Mouse (Mus musculus): Measurements from ENCODE around the gene Crtc3.

Gene Crtc3

DNA sequence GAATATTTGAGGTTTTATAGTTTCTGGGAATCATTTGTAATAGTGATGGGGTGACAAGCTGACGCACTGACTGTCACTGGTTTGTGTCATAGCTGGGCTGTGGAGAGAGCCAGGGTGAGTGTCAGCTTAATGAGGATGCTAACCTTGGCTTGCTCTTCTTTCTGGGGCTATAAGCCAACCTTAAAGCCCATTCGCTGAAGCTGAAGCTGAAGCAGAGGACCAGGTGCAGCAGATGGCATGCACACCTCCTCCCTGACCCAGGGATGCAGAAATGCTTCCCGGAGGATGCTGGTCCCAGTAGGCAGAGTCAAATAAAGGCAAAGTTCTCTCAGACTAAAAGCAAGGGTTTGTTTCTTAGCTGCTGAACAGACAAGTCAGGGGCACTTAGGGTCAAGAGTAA, 48.7 kb downstream of the Crtc3 start:
- no peak for DNase-seq (ENCODE audit: low spot score in 2 of 2)

DNA sequence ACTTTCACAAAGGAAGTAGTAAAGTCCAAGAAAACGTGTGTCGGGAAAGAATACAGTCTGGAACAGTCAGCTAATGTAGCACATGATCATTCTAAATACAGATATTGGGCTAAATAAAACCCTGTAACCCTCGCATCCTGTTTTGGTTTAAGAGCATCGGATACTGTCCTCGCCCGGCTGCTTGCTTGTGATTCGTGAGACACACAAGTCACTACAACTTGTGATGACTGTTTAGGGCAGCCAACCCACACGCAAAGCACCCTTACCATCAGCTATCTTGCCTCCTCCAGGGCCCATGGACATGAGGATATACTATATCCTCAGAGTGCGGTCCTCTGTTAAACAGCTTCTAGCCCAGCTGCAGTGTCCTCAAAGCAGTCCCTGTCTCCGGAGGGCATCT, 50.2 kb downstream of the Crtc3 start:
- DNase-seq (ENCODE audit: low spot score in 2 of 2) = no peak

DNA sequence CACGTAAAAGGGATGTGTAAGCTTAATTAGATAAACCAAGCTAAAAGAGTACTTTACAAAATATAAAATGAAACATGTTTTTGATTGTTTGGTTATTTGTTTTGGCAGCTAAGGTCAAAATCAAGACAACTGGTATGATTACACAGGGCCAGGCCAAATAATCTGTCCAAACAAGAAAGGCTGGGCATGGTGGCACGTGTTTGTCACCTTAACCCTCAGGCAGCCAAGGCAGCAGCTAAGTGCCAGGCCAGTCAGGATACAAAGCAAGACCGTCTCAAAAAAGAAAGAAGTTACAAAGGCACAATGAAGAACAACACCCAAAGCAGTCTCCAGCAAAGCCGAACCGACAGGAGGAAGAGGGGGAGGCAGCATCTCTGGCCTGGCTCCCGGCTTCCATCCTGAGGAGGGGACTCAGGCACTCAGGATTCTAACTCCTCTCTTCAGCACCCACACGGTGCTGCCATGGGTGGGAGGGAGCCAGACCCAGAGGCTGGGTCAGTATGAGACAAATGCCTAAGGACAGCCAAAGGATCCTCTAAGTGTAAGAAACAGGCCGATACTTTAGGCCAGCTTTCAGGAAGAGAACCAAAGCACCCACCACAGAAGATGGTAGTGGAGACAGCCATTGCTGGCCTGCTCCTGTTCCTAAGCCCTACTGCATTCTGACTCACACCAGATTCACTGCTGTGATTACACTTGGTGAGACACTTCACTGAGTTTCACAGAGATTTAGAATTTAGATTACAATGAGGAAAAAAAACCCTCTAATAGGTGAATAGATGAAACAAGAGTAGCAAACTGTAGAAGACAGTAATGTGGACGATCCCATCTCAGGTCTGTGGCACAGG, 51.5 kb downstream of the Crtc3 start:
- DNase-seq (ENCODE audit: low spot score in 2 of 2) = no peak

DNA sequence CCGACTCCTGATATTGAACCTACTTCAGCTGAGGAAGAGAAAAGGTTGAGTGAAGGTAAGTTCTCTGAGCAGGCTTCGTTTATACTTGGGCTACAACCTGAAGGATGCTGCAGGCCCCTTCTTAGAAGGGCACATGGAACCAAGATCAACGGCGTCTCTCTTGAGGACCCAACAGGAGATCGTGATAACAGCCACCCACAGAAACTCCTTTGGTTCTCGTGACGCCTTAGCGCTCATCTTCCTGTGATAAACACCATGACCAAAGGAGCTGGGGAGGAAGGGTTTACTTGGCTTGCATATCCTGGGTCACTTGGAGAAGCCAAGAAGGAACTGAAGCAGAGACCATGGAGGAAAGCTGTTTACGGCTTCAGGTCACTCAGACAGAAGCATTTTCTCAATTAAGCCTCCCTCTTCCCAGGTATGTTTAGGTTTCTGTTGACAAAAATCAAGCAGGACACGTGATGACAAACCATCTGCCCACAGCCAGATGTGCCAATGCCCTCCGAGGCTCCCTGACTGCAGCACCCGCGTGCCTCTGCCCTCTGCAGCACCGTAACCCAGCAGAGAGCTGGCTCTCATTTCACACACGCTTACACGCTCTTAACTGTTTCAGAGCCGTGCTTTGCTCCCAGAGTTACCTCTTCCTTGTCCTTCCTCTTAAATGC, 52.3 kb downstream of the Crtc3 start:
- no peak for DNase-seq (ENCODE audit: low spot score in 2 of 2)

DNA sequence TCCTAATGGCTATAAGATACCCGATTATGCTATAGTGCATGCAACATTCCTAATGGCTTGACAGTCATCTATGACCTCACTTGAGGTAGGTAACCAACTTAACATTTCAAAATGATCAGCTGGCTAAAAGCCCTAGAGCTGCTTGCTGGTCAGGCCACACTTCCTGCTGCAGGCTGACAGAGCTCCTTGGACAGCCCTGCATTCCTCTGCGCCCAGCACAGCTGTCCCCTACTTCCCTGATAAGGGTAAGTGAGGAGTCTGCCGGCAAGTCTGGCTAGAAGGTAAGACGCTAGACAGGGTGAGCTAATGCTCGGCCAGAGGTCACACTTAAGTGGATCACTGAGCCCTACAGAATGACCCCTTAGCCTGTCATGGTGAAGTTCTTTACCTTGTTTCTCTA, 52.8 kb downstream of the Crtc3 start:
- DNase-seq (ENCODE audit: low spot score in 2 of 2) = no peak

DNA sequence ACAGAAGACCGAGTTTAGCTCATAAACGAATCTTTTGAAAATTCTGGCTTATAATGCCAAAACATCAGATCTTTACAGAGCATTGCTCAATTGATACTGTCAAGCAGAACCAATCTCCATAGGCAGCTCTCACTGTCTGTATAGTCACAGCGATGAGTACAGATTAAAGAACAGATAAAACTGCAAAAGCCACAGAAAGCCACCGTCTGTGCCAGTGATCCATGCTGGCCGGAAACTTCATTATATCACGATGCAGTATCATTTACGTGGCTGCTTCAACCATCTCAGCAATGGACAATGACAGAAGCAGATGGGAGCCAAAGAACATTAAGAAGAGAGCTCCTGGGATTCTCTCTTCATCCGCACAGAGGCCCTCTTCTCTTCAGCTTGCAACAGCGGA, 53.9 kb downstream of the Crtc3 start:
- no peak for DNase-seq (ENCODE audit: low spot score in 2 of 2)

DNA sequence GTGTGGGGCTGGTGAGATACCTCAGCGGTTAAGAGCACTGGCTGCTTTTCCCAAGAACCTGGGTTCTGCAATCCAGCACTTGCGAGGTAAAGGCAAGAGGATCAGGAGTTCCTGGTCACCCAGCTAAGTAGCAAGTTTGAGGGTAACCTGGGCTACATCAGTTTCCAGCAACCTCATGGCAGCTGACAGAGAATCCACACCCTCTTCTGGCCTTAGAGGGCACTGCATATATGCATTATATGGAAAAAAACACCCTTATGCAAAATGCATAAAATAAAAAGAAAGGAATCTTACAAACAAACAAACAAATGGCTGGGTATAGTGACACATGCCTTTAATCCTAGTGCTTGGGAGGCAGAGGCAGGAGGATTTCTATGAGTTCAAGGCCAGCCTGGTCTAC, 55.0 kb downstream of the Crtc3 start:
- no peak for DNase-seq (ENCODE audit: low spot score in 2 of 2)

DNA sequence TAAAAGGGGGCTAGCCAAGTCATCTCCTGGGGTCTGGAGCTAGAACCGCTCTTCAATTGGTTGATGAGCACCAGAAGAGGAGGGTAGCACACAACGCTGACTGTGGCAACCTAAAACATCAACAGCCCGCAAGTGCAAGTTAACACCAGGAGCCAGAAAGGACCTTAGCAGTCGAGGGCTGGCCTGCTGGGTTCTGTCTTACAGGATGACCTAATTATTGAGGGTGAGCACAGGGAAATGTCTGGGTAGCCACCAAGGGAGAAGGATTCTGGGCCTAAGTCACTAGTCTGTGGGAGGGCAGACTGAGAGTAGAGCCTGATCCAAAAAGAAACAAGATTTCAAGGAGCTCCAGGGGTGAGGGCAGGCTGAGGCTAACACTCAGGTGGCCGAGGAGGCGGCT, 56.7 kb downstream of the Crtc3 start:
- no peak for DNase-seq (ENCODE audit: low spot score in 2 of 2)

DNA sequence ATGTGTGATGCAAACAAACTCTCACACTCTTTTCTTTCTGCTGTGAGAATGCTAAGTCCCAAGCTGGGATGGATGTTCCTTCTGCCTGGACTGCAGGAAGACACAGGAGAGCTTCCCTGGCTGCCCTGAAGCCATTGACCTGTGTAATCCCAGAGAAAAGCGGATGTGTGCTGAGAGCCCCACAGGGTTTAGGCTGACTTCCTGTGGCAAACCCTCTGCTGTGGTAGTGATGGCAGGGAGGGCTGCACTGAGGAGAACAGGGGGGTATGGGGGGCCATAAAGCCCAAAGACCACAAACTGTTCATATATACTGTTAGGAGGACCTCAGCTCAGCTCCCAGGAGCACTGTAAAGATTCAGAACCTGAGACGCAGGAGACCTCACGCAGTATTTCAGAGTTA, 57.3 kb downstream of the Crtc3 start:
- DNase-seq (ENCODE audit: low spot score in 2 of 2) = no peak

DNA sequence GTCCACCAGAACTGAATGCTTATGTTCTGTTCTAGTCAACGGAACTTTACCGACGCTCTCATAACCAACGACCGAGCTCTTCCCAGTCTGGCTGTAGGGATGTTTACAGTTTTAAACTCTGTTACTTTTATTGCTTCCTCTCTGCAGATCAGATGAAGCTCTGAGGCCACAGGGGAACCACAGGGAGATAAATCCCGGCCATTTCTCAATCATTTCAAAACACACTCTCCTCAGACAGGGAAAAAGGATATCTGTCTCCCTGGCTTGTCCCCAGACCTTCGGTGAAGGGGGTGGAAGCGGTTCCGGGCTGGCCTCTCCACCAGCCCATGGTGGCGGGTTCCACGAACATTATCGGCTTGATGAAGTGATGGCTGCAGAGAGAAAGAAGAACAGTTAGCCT, 59.3 kb downstream of the Crtc3 start:
- DNase-seq (ENCODE audit: low spot score in 2 of 2) = no peak

DNA sequence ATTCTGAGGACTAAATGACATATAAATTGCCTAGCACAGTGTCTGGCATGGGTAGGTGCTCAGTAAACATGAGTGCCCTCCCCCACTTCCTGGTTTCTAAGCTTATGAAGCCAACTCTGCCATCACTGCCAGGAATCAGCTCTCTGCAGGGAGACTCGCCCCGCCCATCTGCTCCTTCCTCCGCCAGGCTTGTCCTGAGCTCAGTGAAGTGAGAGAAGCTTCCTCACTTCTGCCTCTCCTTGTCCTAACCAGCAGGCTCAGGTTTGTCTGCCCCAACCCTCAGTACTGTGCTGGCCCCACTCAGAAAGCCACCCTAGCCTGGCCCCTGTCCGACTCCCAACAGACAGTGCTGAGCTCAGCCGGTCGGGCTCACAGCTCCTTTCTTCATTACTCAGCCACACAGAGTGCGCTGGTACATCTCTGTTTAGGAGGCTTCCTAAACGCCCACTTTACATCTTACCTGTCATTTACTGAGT, 59.9 kb downstream of the Crtc3 start:
- no peak for DNase-seq (ENCODE audit: low spot score in 2 of 2)

DNA sequence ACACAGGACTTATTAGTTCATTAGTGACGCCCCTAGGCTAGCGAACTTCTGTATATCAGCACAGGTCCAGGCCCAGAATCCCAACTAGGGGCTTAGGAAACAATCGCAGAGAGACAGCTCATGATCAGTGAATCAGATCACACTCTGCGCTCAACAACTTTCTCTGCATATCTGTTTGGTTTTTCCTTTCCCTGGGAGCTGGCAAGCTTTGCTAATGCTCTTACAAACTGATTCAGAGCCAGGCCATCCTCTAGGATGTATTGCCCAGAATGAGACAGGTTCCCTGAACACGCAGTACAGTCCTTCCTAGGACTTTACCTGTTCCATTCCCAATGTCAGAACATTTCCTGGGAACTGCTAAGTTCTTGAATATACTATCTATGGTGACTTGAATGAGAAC, 61.7 kb downstream of the Crtc3 start:
- no peak for DNase-seq (ENCODE audit: low spot score in 2 of 2)

DNA sequence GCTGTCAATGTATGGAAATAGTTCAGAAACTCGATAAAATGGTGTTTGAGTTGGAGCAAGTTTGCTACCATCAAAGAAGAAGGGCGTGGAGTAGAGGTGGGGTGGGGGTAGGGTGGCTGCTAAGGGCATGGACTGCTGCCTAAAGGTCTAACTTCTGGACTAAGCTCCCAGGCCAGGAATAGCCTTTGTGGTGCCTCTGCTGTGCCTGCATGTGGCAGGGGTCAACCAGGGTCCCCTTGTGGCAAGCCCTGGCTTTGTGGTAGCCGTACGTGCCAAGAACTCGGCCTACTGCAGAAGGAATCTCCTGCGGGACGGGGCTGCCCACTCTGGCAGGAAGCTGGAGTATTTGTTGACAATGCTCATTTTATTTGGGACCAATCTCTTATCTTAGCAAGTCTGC, 62.8 kb downstream of the Crtc3 start:
- DNase-seq (ENCODE audit: low spot score in 2 of 2) = no peak

DNA sequence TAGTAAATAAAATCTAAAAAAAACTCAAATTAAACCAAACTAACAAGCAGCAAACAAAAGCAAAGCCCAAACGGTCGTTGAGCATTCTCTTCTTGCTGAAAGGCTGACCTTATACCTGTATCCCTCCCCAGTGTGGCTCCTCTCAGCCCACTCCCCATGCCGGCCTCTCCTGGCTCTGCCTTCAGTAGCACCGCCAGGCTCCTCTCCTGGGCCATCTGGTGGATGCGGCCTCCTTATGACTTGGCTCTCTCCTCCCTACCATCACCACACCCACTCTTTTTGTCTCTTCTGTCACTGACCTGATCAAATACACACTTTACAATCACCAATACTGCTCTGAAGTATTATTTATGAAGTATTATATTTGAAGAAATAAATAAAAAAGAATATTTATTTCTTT, 65.4 kb downstream of the Crtc3 start:
- no peak for DNase-seq (ENCODE audit: low spot score in 2 of 2)

DNA sequence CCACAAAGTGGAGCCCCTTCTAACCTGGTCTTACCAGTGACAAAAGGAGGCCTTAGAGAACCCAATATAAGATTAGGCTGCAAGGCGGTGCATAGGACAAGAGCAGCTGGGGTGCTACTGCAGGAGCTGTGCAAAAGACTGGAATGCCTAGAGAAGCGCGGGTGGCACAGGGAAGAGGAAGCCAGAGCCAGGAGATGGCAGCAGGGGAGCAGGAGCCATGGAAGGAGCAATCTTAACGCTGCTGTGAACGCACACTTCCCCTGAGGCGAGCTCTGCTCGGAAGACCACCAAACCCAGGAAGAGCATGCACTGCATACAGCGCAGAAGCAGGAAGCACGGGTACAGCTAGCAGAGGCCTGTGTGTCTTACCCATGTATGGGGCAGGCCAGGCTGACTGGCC, 72.6 kb downstream of the Crtc3 start:
- no peak for DNase-seq (ENCODE audit: low spot score in 2 of 2)

DNA sequence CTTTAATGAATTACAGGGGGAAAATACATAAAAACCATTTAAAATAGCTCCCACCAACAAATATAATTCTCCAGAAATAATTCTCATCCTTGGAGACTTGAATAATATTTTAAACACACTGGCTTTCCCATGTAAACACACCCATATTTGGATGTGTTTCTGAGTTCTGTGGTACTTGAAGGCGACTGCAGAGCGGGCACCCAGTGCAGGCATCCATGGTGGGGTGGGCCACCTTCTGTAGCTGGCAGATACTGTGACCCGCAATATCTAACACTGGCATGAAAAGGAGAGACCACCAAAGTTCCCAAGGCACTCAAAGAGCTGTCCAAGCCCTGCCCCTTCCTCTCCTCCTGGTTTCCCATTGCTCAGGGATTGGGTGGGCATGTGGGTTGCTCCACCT, 74.6 kb downstream of the Crtc3 start:
- DNase-seq (ENCODE audit: low spot score in 2 of 2) = no peak

DNA sequence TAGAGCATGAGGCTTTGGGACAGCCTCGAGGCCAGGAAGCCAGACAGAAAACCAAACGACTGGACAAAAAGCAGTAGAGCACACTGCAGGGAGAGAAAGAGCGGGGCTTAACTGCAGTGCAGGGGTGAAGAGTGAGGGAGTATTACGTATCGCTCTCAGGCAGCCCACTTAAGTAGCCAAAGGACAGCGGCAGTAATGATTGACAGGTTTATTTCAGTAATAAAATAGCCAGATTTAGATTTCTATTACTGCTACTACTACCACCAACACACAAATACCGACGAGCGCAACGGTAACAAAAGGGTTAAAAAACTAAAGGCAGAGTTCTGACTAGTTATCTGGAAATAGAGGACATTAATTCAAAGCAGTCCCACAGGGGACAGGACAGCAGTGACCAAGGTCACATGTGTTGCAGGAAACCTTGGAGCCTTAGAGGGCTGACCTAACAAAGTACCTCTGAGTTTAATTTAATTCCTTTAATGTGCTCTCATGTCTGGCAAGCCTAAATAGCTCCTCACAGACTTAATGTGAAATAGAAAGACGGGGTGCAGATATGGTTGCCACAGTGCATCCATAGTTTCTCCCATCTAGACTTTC, 76.4 kb downstream of the Crtc3 start:
- DNase-seq (ENCODE audit: low spot score in 2 of 2) = no peak

DNA sequence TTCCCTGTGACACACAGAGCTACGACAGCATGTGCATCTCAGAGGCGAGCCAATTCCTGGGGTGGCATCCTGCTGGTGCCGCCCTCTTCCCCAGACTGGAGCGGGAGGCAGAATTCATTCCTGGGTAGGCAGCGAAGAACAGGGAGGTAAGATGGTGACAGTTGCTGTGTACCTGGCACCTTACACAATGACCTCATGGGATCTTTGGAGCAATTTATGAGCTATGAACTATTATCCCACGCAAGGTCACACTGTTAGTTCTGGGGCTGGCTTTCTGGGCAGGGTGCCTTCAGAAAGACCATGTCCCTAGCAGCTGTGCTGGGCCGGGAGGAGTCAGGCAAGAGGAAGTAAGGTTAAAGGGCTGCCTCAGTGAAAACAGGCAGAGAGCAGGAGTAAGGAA, 77.0 kb downstream of the Crtc3 start:
- DNase-seq (ENCODE audit: low spot score in 2 of 2) = no peak

DNA sequence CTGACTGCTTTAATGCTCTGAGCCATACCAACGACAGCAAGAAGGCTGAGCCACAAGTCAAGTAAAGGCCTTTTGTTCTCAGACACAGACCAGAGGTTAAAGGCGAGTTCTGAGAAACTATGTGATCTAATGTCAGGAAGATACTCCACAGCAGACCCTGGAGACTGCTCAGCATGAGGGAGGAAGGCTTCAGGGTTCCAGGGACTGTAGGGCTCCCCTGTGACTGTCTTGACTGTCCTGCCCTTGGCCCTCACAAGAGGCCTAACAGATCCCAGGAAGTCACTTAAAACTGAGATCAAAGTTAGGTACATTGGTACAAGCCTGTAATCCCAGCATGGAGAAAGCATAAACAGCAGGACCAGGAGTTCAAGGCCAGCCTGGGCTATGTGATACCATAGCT, 81.2 kb downstream of the Crtc3 start:
- no peak for DNase-seq (ENCODE audit: low spot score in 2 of 2)

DNA sequence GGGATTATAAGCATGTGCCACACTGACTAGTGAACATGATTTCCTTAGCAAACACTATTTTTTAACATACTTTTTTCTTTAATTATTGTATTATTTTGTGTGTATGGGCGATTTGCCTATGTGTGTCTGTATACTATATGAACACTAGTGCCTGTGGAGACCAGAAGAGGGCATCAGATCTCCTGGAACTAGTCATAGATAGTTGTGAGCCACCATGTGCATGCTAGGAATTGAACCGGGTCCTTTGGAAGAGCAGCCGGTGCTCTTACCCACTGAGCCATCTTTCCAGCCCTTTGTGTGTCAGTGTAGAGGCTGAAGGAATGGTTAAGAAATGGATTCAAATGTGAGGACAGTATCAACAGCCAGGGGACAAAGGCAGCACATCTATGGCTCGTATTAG, 82.2 kb downstream of the Crtc3 start:
- DNase-seq (ENCODE audit: low spot score in 2 of 2) = no peak

DNA sequence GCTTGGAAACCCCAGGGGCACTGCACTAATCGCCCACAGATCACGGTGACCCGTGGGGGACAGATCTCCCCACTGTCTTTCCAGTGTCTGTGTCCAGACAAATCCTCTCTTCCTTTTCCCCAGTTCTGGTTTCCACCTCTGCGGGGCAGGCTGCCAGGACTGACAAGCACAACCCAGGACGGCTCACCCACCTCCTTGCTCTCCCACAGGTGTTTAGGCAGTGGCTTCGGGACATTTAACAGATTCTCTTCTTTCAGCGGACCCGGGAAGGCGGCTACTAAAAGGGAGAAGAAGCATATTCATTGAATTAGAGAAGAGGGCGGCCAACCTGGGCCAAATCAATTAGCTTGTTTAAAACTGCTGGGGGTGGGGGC, 83.1 kb downstream of the Crtc3 start:
- no peak for DNase-seq (ENCODE audit: low spot score in 2 of 2)

DNA sequence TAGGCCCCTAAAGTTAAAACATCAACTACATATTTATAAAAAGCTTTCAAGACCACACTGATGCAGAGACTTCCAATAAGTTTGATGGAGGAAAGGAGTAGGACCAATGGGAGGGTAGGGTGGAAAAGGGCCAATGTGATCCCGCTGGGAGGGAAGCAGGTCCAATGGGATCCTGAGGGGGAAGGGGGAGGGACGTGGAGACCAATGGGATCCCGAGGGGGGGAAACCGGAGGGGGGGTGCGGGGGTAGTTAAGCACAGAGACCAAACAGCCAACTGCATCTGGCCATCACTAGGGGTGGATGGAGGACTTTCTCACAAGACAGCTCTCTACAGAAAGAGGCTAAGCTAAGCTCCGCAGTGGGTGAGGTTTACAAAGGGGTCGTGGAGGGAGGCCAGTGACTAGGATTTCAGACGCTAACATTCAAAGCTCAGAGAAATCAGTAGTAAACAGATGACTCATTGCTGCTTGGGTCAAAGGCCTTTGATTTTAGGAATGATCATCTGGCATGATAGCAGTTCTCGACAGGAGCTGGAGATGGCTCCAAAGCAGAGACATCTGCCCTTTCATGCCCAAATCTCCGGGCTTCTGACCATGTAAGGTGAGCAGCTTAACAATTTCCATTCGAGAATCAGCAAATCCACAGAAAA, 83.6 kb downstream of the Crtc3 start:
- no peak for DNase-seq (ENCODE audit: low spot score in 2 of 2)

DNA sequence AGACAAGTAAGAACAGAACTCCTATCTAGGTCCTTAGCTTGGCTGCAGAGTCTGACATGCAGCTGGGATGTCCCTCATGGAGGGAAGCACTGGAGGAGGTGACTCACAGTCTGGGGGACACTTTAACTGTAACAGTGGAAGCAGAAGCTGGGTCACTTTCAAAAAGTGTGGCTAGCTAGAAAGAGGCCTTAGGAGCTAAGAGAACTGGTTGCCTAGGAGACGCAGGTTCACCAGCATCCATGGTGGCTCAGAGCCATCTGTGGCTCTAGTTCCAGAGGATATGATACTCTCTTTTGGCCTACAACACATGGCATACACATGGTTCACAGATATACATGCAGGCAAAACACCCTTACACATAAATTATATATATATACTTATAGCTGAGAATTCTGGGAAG, 86.1 kb downstream of the Crtc3 start:
- no peak for DNase-seq (ENCODE audit: low spot score in 2 of 2)
